Mouse (Mus musculus) cortical plate, adult 2 months (tissue): ENCODE results near the gene Plekha6.

Experiments used
- CTCF ChIP-seq: fragments of 200-500 bp; IDR thresholded peaks from 2 replicates; pipeline ENCODE4 v1.5.1; 2011; ENCODE audit warnings: mild to moderate bottlenecking, control low read depth, low read length; ENCODE audit not compliant: insufficient read depth; ENCODE audit errors: extremely low read depth
- POLR2A ChIP-seq: fragments of 200-500 bp; IDR thresholded peaks from 2 replicates; pipeline ENCODE4 v1.6.1; 2011; ENCODE audit warnings: mild to moderate bottlenecking, low read length, control low read depth; ENCODE audit not compliant: insufficient read depth; ENCODE audit errors: extremely low read depth

DNA sequence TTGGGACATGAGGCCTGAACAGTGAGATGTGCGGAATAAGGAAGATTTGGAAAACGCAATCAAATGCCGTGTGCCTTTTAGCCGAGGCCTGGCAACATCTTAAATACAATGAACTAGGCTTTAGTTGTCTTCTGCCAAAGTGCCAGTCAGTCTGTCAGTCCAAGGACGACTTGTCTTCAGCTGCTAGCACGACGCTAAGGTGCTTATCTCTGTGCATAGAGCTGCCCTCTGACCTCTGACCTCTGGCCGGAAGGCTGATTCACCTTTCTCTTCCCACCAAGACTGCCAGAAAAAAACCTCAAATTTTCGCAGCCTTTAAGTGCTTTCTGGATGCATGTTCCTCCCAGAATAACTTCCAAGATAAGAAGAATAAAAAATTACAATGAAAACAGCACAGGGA is 36.7 kb upstream of the Plekha6 start:
- no peak for TF ChIP-seq POLR2A
- TF ChIP-seq CTCF: no peak
